Mouse (Mus musculus): Measurements from ENCODE around the gene Ptpre.

DNA sequence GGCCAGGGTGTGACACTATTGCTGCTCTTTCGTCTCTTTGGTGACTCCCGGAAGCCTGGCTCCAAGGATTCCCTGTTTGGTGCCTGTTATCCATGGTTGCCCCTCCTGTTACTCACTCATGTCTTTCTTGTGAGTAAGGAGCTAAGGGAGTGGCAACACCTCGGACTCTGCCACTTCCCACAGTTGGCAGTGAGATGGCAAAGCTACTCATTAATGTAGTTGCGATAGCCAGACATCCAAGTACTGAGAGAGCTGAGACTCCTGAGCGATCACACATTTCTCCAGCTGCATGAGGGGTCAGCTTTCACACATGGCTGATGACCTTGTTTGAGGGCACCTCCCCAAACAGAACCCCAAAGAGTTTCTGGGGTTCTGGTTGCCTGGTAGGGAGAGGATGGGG lies 26.9 kb upstream of the Ptpre start:
- TF ChIP-seq CTCF (conservative IDR thresholded peaks at IDR 0.05; ENCODE audit: low read length) (no peak), POU5F1 (IDR thresholded peaks at IDR 0.05; ENCODE audit: borderline replicate concordance, low read length) (no peak), NANOG (IDR thresholded peaks at IDR 0.05; ENCODE audit: borderline replicate concordance, low read length) (no peak)

Measured in E14TG2a.4 (cell line).